Mouse (Mus musculus): ENCODE data around the gene Abcb1b. TPM values are rescaled to one million over a fixed set of nuclear protein-coding genes. Genes with fewer than 3 reads are reported as not detected.
"Not testable (repeated sequence)": the region's sequence is repeated elsewhere in the genome, so short reads cannot be mapped to it uniquely, and the experiment has no call there.

The Abcb1b gene
- total RNA-seq, 2 experiments from 2014 or later = 5.7 to 5.9 TPM

- peak; percentile 7 for DNase-seq (ENCODE audit: low spot score)
Measured at GRCm38 (mm10) chr5:8863580-8864337, 65.8 kb downstream of the Abcb1b start.

- DNase-seq (ENCODE audit: low spot score) = not testable (repeated sequence)
Measured at GRCm38 (mm10) chr5:8865630-8866029, 67.7 kb downstream of the Abcb1b start.

GRCm38 (mm10) chr5:8866366-8866765 is 68.4 kb downstream of the Abcb1b start:
- no peak for DNase-seq (ENCODE audit: low spot score)

GRCm38 (mm10) chr5:8868019-8868418 is 70.1 kb downstream of the Abcb1b start:
- peak; percentile 39 for DNase-seq (ENCODE audit: low spot score)

- DNase-seq (ENCODE audit: low spot score) = no peak
Measured at GRCm38 (mm10) chr5:8872979-8873915, 75.3 kb downstream of the Abcb1b start.

- no peak for DNase-seq (ENCODE audit: low spot score)
Measured at GRCm38 (mm10) chr5:8877086-8877485, 79.1 kb downstream of the Abcb1b start.

- no peak for DNase-seq (ENCODE audit: low spot score)
Measured at GRCm38 (mm10) chr5:8877800-8878199, 79.9 kb downstream of the Abcb1b start.

- DNase-seq (ENCODE audit: low spot score) = no peak
Measured at GRCm38 (mm10) chr5:8885837-8886236, 87.9 kb downstream of the Abcb1b start.

- peak; percentile 61 for DNase-seq (ENCODE audit: low spot score)
Measured at GRCm38 (mm10) chr5:8893300-8894103, 95.6 kb downstream of the Abcb1b start, which contains the start of gene Abcb4. Gene Abcb4 (plus strand): TSS chr5:8893717.

GRCm38 (mm10) chr5:8894104-8894425 is 96.1 kb downstream of the Abcb1b start:
- DNase-seq (ENCODE audit: low spot score) = peak; percentile 2

GRCm38 (mm10) chr5:8894641-8895490 is 96.9 kb downstream of the Abcb1b start:
- DNase-seq (ENCODE audit: low spot score) = peak; percentile 29

GRCm38 (mm10) chr5:8896198-8896597 is 98.3 kb downstream of the Abcb1b start:
- no peak for DNase-seq (ENCODE audit: low spot score)

GRCm38 (mm10) chr5:8898246-8898645 is 100.3 kb downstream of the Abcb1b start:
- DNase-seq (ENCODE audit: low spot score) = no peak

- no peak for DNase-seq (ENCODE audit: low spot score)
Measured at GRCm38 (mm10) chr5:8901001-8901400, 103.1 kb downstream of the Abcb1b start.

GRCm38 (mm10) chr5:8902141-8902817 is 104.3 kb downstream of the Abcb1b start:
- DNase-seq (ENCODE audit: low spot score) = no peak

GRCm38 (mm10) chr5:8904539-8904938 is 106.6 kb downstream of the Abcb1b start:
- no peak for DNase-seq (ENCODE audit: low spot score)

GRCm38 (mm10) chr5:8911567-8912198 is 113.7 kb downstream of the Abcb1b start:
- no peak for DNase-seq (ENCODE audit: low spot score)
